Comparison of ENCODE assay signal across 8 mouse cellular contexts in the genomic region with DNA sequence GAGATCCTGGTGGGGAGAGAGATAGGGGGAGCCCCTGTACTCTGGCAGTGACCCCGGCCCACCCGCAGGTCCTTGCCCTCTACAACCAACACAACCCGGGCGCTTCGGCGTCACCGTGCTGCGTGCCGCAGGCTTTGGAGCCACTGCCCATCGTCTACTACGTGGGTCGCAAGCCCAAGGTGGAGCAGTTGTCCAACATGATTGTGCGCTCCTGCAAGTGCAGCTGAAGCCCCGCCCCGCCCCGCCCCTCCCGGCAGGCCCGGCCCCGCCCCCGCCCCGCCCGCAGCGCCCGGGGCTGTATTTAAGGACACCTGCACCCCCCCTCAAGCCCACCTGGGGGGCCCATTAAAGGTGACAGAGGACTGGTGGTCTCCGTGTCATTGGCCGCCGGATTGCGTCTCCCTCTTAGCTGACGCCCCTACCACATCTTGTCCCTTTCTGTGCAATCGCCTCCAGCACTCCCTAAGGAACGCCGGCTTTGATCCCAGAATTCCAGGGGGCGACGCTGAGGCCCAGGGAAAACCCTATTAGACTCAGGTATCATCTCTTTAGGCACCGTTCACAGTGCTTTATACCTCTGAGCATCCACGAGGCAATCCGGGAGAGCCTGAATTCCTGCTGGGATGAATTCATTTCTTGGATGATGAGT. TPM values are rescaled to one million over a fixed set of nuclear protein-coding genes. Genes with fewer than 3 reads are reported as not detected.
DNase-seq lines count a peak whose midpoint lies in the region; ATAC-seq lines count a peak whose summit lies in the region.

No protein-coding gene starts in this region.

- H3K9ac ChIP-seq in heart, embryonic 13.5 days = peak overlapping the region; percentile 25; the same call in 1 of the 2 replicates
- peak overlapping the region; percentile 43; the same call in 1 of the 2 replicates for H3K9ac ChIP-seq in hindbrain, embryonic 13.5 days
- H3K9ac ChIP-seq in midbrain, embryonic 11.5 days (ENCODE audit: low read length) = peak overlapping the region; percentile 42; the same call in 1 of the 2 replicates

- H3K4me3 ChIP-seq in heart, embryonic 13.5 days = peak overlapping the region; percentile 33
- H3K4me3 ChIP-seq in embryonic facial prominence, embryonic 10.5 days = peak overlapping the region; percentile 57
- peak overlapping the region; percentile 35 for H3K4me3 ChIP-seq in hindbrain, embryonic 13.5 days
- H3K4me3 ChIP-seq in midbrain, embryonic 11.5 days (ENCODE audit: low read depth, low read length) = peak overlapping the region; percentile 26

- peaks cover 53% of the 10 kb centered on the region for H3K4me1 ChIP-seq in heart, embryonic 13.5 days
- peaks cover 51% of the 10 kb centered on the region for H3K4me1 ChIP-seq in embryonic facial prominence, embryonic 10.5 days
- peaks cover 22% of the 10 kb centered on the region for H3K4me1 ChIP-seq in hindbrain, embryonic 13.5 days (replicated peaks)
- H3K4me1 ChIP-seq in midbrain, embryonic 11.5 days (ENCODE audit: control insufficient read depth, insufficient read depth, low read length) = peaks cover 6% of the 10 kb centered on the region; the same call in 1 of the 2 replicates

- peak overlapping the region; percentile 68 for H3K4me2 ChIP-seq in heart, embryonic 13.5 days
- peak overlapping the region; percentile 61 for H3K4me2 ChIP-seq in hindbrain, embryonic 13.5 days
- peak overlapping the region; percentile 50 for H3K4me2 ChIP-seq in midbrain, embryonic 11.5 days

- no peak for DNase-seq in heart, postnatal 36 days
- peak; percentile 60 for DNase-seq in embryonic facial prominence, embryonic 10.5 days (ENCODE audit: low spot score)
- no peak for DNase-seq in midbrain, embryonic 11.5 days (ENCODE audit: low spot score, missing footprints)
- DNase-seq in cerebellum, postnatal 4 days (ENCODE audit: low spot score in 2 of 2) = no peak
- no peak for DNase-seq in layer of hippocampus, adult 8-10 months (ENCODE audit: low spot score in 2 of 2)
- no peak for DNase-seq in left cerebral cortex, adult 18-20 months (ENCODE audit: low spot score in 2 of 2)

- H3K36me3 ChIP-seq in heart, embryonic 13.5 days = peaks cover 25% of the 10 kb centered on the region
- H3K36me3 ChIP-seq in embryonic facial prominence, embryonic 10.5 days (replicated peaks) = no peaks in the 10 kb centered on the region
- H3K36me3 ChIP-seq in hindbrain, embryonic 13.5 days = no peaks in the 10 kb centered on the region
- H3K36me3 ChIP-seq in midbrain, embryonic 11.5 days (ENCODE audit: control insufficient read depth, insufficient read depth, low read length) = no peaks in the 10 kb centered on the region

- intact Hi-C loops in heart, postnatal 36 days (cut with DNase I) = no loop called here

- no peaks in the 10 kb centered on the region for H3K27me3 ChIP-seq in heart, embryonic 13.5 days (replicated peaks)
- H3K27me3 ChIP-seq in embryonic facial prominence, embryonic 10.5 days (replicated peaks; ENCODE audit: low read depth, poor library complexity, severe bottlenecking) = peaks cover 30% of the 10 kb centered on the region
- H3K27me3 ChIP-seq in hindbrain, embryonic 13.5 days = peaks cover 25% of the 10 kb centered on the region; the same call in 1 of the 2 replicates
- 0 out of 2 replicates have a peak, but pooled peaks cover 2% of the 10 kb centered on the region for H3K27me3 ChIP-seq in midbrain, embryonic 11.5 days (ENCODE audit: control insufficient read depth, insufficient read depth, low read length)

- H3K9me3 ChIP-seq in heart, embryonic 13.5 days = peaks cover 6% of the 10 kb centered on the region
- peaks cover 21% of the 10 kb centered on the region for H3K9me3 ChIP-seq in embryonic facial prominence, embryonic 10.5 days
- H3K9me3 ChIP-seq in hindbrain, embryonic 13.5 days = 0 out of 2 replicates have a peak, but pooled peaks cover 3% of the 10 kb centered on the region
- H3K9me3 ChIP-seq in midbrain, embryonic 11.5 days (ENCODE audit: control insufficient read depth, low read length) = peaks cover 6% of the 10 kb centered on the region; the same call in 1 of the 2 replicates

- whole genome bisulfite sequencing in heart, embryonic 13.5 days = 15% methylated on average over 37 of the region's 37 CpGs
- 3% methylated on average over 37 of the region's 37 CpGs for WGBS in embryonic facial prominence, embryonic 10.5 days
- WGBS in hindbrain, embryonic 13.5 days = 3% methylated on average over 34 of the region's 37 CpGs
- 2% methylated on average over 36 of the region's 37 CpGs for WGBS in midbrain, embryonic 11.5 days

- no peak overlapping the region; the same call in 1 of the 2 replicates for H3K27ac ChIP-seq in heart, embryonic 13.5 days (replicated peaks)
- peak overlapping the region; percentile 48; the same call in 1 of the 2 replicates for H3K27ac ChIP-seq in embryonic facial prominence, embryonic 10.5 days (replicated peaks)
- no peak overlapping the region for H3K27ac ChIP-seq in hindbrain, embryonic 13.5 days
- no peak overlapping the region for H3K27ac ChIP-seq in midbrain, embryonic 11.5 days (ENCODE audit: low read depth, low read length)

- ATAC-seq in heart, embryonic 13.5 days (ENCODE audit: extremely low read depth, insufficient number of reproducible peaks, low FRiP score, low TSS enrichment) = no peak
- ATAC-seq in hindbrain, embryonic 13.5 days (ENCODE audit: low FRiP score) = peak; percentile 72
- peak; percentile 61; the same call in 1 of the 2 replicates for ATAC-seq in midbrain, embryonic 11.5 days (ENCODE audit: low FRiP score)

RNA-seq across cellular contexts. Expression of gene Ccdc97, which starts 14.0 kb away (rescaled TPM):
- polyA plus RNA-seq in heart, embryonic 13.5 days (2015; fragmentation: Nextera tagmentation; extraction: Ambion mirVana) = 19.7 and 22.1 TPM in 2 replicates
- total RNA-seq in heart, postnatal 36 days (2021) = 10 to 100 TPM; 55.0 to 55.8 TPM
- polyA plus RNA-seq in embryonic facial prominence, embryonic 10.5 days (2016; fragmentation: Nextera tagmentation; extraction: Ambion mirVana) = 31.6 and 33.2 TPM in 2 replicates
- 33.1 and 33.8 TPM in 2 replicates for polyA plus RNA-seq in hindbrain, embryonic 13.5 days (2015; fragmentation: Nextera tagmentation; extraction: Ambion mirVana)
- polyA plus RNA-seq in midbrain, embryonic 11.5 days (2014; fragmentation: Nextera tagmentation; extraction: Ambion mirVana) = 26.8 and 32.1 TPM in 2 replicates
- 10 to 100 TPM; 60.6 to 64.6 (median 62.8) TPM for total RNA-seq in layer of hippocampus, adult 8-10 months (2022)
- 10 to 100 TPM; 59.8 to 61.4 TPM for total RNA-seq in left cerebral cortex, adult 18-20 months (2021)

RNA-seq across cellular contexts. Expression of gene Tgfb1, which starts 18.0 kb away (rescaled TPM):
- polyA plus RNA-seq in heart, embryonic 13.5 days (2015; fragmentation: Nextera tagmentation; extraction: Ambion mirVana) = 4.3 TPM in 2 replicates
- 10 to 100 TPM; 23.8 to 27.0 TPM for total RNA-seq in heart, postnatal 36 days (2021)
- 1.2 and 1.5 TPM in 2 replicates for polyA plus RNA-seq in embryonic facial prominence, embryonic 10.5 days (2016; fragmentation: Nextera tagmentation; extraction: Ambion mirVana)
- 0.85 and 1.2 TPM in 2 replicates for polyA plus RNA-seq in hindbrain, embryonic 13.5 days (2015; fragmentation: Nextera tagmentation; extraction: Ambion mirVana)
- polyA plus RNA-seq in midbrain, embryonic 11.5 days (2014; fragmentation: Nextera tagmentation; extraction: Ambion mirVana) = 0.78 and 1.4 TPM in 2 replicates
- total RNA-seq in layer of hippocampus, adult 8-10 months (2022) = 10 to 100 TPM in 2 of 4 experiments, 1 to 10 TPM in 2; 7.2 to 26.4 (median 15.7) TPM
- total RNA-seq in left cerebral cortex, adult 18-20 months (2021) = 1 to 10 TPM; 7.9 to 9.2 TPM

RNA-seq across cellular contexts. Expression of gene B9d2, which starts 24.3 kb away (rescaled TPM):
- 30.8 and 32.8 TPM in 2 replicates for polyA plus RNA-seq in heart, embryonic 13.5 days (2015; fragmentation: Nextera tagmentation; extraction: Ambion mirVana)
- total RNA-seq in heart, postnatal 36 days (2021) = 10 to 100 TPM; 10.2 to 10.8 TPM
- 33.5 and 34.1 TPM in 2 replicates for polyA plus RNA-seq in embryonic facial prominence, embryonic 10.5 days (2016; fragmentation: Nextera tagmentation; extraction: Ambion mirVana)
- polyA plus RNA-seq in hindbrain, embryonic 13.5 days (2015; fragmentation: Nextera tagmentation; extraction: Ambion mirVana) = 40.0 and 41.5 TPM in 2 replicates
- polyA plus RNA-seq in midbrain, embryonic 11.5 days (2014; fragmentation: Nextera tagmentation; extraction: Ambion mirVana) = 30.7 and 31.1 TPM in 2 replicates
- 10 to 100 TPM; 21.0 to 23.9 (median 21.8) TPM for total RNA-seq in layer of hippocampus, adult 8-10 months (2022)
- 10 to 100 TPM; 22.9 to 24.3 TPM for total RNA-seq in left cerebral cortex, adult 18-20 months (2021)

RNA-seq across cellular contexts. Expression of gene Tmem91, which starts 29.9 kb away (rescaled TPM):
- polyA plus RNA-seq in heart, embryonic 13.5 days (2015; fragmentation: Nextera tagmentation; extraction: Ambion mirVana) = 1.4 and 1.5 TPM in 2 replicates
- not detected for total RNA-seq in heart, postnatal 36 days (2021)
- polyA plus RNA-seq in embryonic facial prominence, embryonic 10.5 days (2016; fragmentation: Nextera tagmentation; extraction: Ambion mirVana) = 2.6 and 3.6 TPM in 2 replicates
- polyA plus RNA-seq in hindbrain, embryonic 13.5 days (2015; fragmentation: Nextera tagmentation; extraction: Ambion mirVana) = 15.6 and 16.3 TPM in 2 replicates
- 0.99 and 1.6 TPM in 2 replicates for polyA plus RNA-seq in midbrain, embryonic 11.5 days (2014; fragmentation: Nextera tagmentation; extraction: Ambion mirVana)
- 10 to 100 TPM; 10.8 to 16.2 (median 15.1) TPM for total RNA-seq in layer of hippocampus, adult 8-10 months (2022)
- total RNA-seq in left cerebral cortex, adult 18-20 months (2021) = 10 to 100 TPM; 23.6 to 26.5 TPM

RNA-seq across cellular contexts. Expression of gene Exosc5, which starts 45.9 kb away (rescaled TPM):
- polyA plus RNA-seq in heart, embryonic 13.5 days (2015; fragmentation: Nextera tagmentation; extraction: Ambion mirVana) = 40.4 and 42.1 TPM in 2 replicates
- 10 to 100 TPM; 16.0 to 18.9 TPM for total RNA-seq in heart, postnatal 36 days (2021)
- polyA plus RNA-seq in embryonic facial prominence, embryonic 10.5 days (2016; fragmentation: Nextera tagmentation; extraction: Ambion mirVana) = 93.5 and 101 TPM in 2 replicates
- 44.7 and 47.1 TPM in 2 replicates for polyA plus RNA-seq in hindbrain, embryonic 13.5 days (2015; fragmentation: Nextera tagmentation; extraction: Ambion mirVana)
- 40.2 and 46.4 TPM in 2 replicates for polyA plus RNA-seq in midbrain, embryonic 11.5 days (2014; fragmentation: Nextera tagmentation; extraction: Ambion mirVana)
- total RNA-seq in layer of hippocampus, adult 8-10 months (2022) = 10 to 100 TPM; 23.1 to 32.2 (median 27.5) TPM
- 10 to 100 TPM; 23.5 to 24.4 TPM for total RNA-seq in left cerebral cortex, adult 18-20 months (2021)
